Mouse (Mus musculus): ENCODE results near the gene Exo5.

- TF ChIP-seq POLR2A (IDR thresholded peaks at IDR 0.05; ENCODE audit: control insufficient read depth, low read depth, low read length) (no peak), CTCF (IDR thresholded peaks at IDR 0.05; ENCODE audit: control insufficient read depth, insufficient read depth, insufficient replicate concordance, low read depth, low read length) (no peak)
Observed at GRCm38 (mm10) chr4:120914501-120914900, 10.3 kb downstream of the Exo5 start.
